Mouse (Mus musculus): Measurements from ENCODE around the gene Kidins220. TPM values are rescaled to one million over a fixed set of nuclear protein-coding genes. Genes with fewer than 3 reads are reported as not detected.
A peak's percentile ranks its signal among the peaks of the same experiment; 100 is the strongest.

Kidins220 gene
- total and polyA plus RNA-seq, 3 experiments, result 41.6 to 68.4 (median 68.4) TPM

GRCm38 (mm10) chr12:25092751-25093211 lies 118.1 kb downstream of the Kidins220 start:
- peak; percentile 48 to 52 for DNase-seq
- 10% methylated on average over 17 of the region's 17 CpGs for WGBS
- Histone ChIP-seq H3K9ac (ENCODE audit: low read depth, low read length) (no peak overlapping the region), H3K27me3 (ENCODE audit: control insufficient read depth, insufficient read depth, low read length) (no peaks in the 10 kb centered on the region), H3K4me1 (ENCODE audit: control insufficient read depth, insufficient read depth, low read length) (no peaks in the 10 kb centered on the region), H3K27ac (no peak overlapping the region; the same call in none of the 2 replicates), H3K36me3 (ENCODE audit: control insufficient read depth, insufficient read depth, low read length) (no peaks in the 10 kb centered on the region), H3K79me2 (replicated peaks; ENCODE audit: control insufficient read depth, insufficient read depth, low read length) (no peaks in the 10 kb centered on the region), H3K4me3 (no peak overlapping the region)
- TF ChIP-seq CTCF (IDR thresholded peaks at IDR 0.05) (no peak), POLR2A (IDR thresholded peaks at IDR 0.05; ENCODE audit: insufficient read depth, low read depth, low read length) (no peak), EP300 (IDR thresholded peaks at IDR 0.05; ENCODE audit: insufficient read depth, low read depth, low read length) (no peak)
- intact Hi-C loops (cut with DNase I), result loop anchor here (1.0 to 10.0 kb wide), 11 partner anchors 68 to 1352 kb away; partner anchors contain the start of gene Rnf144a

GRCm38 (mm10) chr12:25093241-25093774 lies 118.6 kb downstream of the Kidins220 start:
- intact Hi-C loops (cut with DNase I), result loop anchor here (2.0 to 10.0 kb wide), 9 partner anchors 67 to 1351 kb away; partner anchors contain the start of gene Rnf144a
- no peak for DNase-seq
- no peaks in the 10 kb centered on the region for H3K36me3 ChIP-seq (ENCODE audit: control insufficient read depth, insufficient read depth, low read length)
- no peak overlapping the region for H3K4me3 ChIP-seq
- TF ChIP-seq EP300 (IDR thresholded peaks at IDR 0.05; ENCODE audit: insufficient read depth, low read depth, low read length) (no peak), POLR2A (IDR thresholded peaks at IDR 0.05; ENCODE audit: insufficient read depth, low read depth, low read length) (no peak), CTCF (IDR thresholded peaks at IDR 0.05) (no peak)
- peak overlapping the region; percentile 19; the same call in 1 of the 2 replicates for H3K9ac ChIP-seq (ENCODE audit: low read depth, low read length)
- H3K4me1 ChIP-seq (ENCODE audit: control insufficient read depth, insufficient read depth, low read length), result no peaks in the 10 kb centered on the region
- no peaks in the 10 kb centered on the region for H3K79me2 ChIP-seq (replicated peaks; ENCODE audit: control insufficient read depth, insufficient read depth, low read length)
- WGBS, result 64% methylated on average over 11 of the region's 11 CpGs
- H3K27ac ChIP-seq, result no peak overlapping the region; the same call in none of the 2 replicates
- H3K27me3 ChIP-seq (ENCODE audit: control insufficient read depth, insufficient read depth, low read length), result no peaks in the 10 kb centered on the region

- H3K4me3 ChIP-seq, result peak overlapping the region; percentile 77
- H3K79me2 ChIP-seq (replicated peaks; ENCODE audit: control insufficient read depth, insufficient read depth, low read length), result no peaks in the 10 kb centered on the region
- H3K36me3 ChIP-seq (ENCODE audit: control insufficient read depth, insufficient read depth, low read length), result no peaks in the 10 kb centered on the region
- WGBS, result 10% methylated on average over 22 of the region's 22 CpGs
- intact Hi-C loops (cut with DNase I), result loop anchor here (1.0 to 10.0 kb wide), 10 partner anchors 24 to 1350 kb away; partner anchors contain the start of gene Rnf144a
- peak overlapping the region; percentile 67 for H3K9ac ChIP-seq (ENCODE audit: low read depth, low read length)
- DNase-seq, result peak; percentile 45 to 52
- H3K27ac ChIP-seq, result peak overlapping the region; percentile 98
- TF ChIP-seq CTCF (IDR thresholded peaks at IDR 0.05) (peak; percentile 24; the same call in 1 of the 2 replicates), POLR2A (IDR thresholded peaks at IDR 0.05; ENCODE audit: insufficient read depth, low read depth, low read length) (no peak), EP300 (IDR thresholded peaks at IDR 0.05; ENCODE audit: insufficient read depth, low read depth, low read length) (no peak)
- no peaks in the 10 kb centered on the region for H3K4me1 ChIP-seq (ENCODE audit: control insufficient read depth, insufficient read depth, low read length)
- no peaks in the 10 kb centered on the region for H3K27me3 ChIP-seq (ENCODE audit: control insufficient read depth, insufficient read depth, low read length)
Measured at GRCm38 (mm10) chr12:25094621-25095521, 120.1 kb downstream of the Kidins220 start.

GRCm38 (mm10) chr12:25095538-25095937 lies 120.8 kb downstream of the Kidins220 start:
- TF ChIP-seq POLR2A (IDR thresholded peaks at IDR 0.05; ENCODE audit: insufficient read depth, low read depth, low read length), result no peak
- 0 out of 2 replicates have a peak, but pooled peaks have one; percentile 9 for TF ChIP-seq EP300 (IDR thresholded peaks at IDR 0.05; ENCODE audit: insufficient read depth, low read depth, low read length)
- Histone ChIP-seq H3K4me3 (peak overlapping the region; percentile 77), H3K27me3 (ENCODE audit: control insufficient read depth, insufficient read depth, low read length) (no peaks in the 10 kb centered on the region), H3K4me1 (ENCODE audit: control insufficient read depth, insufficient read depth, low read length) (no peaks in the 10 kb centered on the region), H3K27ac (peak overlapping the region; percentile 98), H3K9ac (ENCODE audit: low read depth, low read length) (peak overlapping the region; percentile 67), H3K36me3 (ENCODE audit: control insufficient read depth, insufficient read depth, low read length) (no peaks in the 10 kb centered on the region), H3K79me2 (replicated peaks; ENCODE audit: control insufficient read depth, insufficient read depth, low read length) (no peaks in the 10 kb centered on the region)
- no peak for DNase-seq
- WGBS, result under 1% methylated on average over 19 of the region's 19 CpGs
- intact Hi-C loops (cut with DNase I), result loop anchor here (1.0 to 10.0 kb wide), 5 partner anchors 24 to 1349 kb away; partner anchors contain the start of gene Rnf144a

- under 1% methylated on average over 41 of the region's 41 CpGs for WGBS
- peak overlapping the region; percentile 98 for H3K27ac ChIP-seq
Measured at GRCm38 (mm10) chr12:25095974-25096639, 121.4 kb downstream of the Kidins220 start.

More at GRCm38 (mm10) chr12:25095974-25096639, 121.4 kb downstream of the Kidins220 start:
- intact Hi-C loops (cut with DNase I), result loop anchor here (1.0 to 10.0 kb wide), 5 partner anchors 23 to 1349 kb away; partner anchors contain the start of gene Rnf144a
- no peaks in the 10 kb centered on the region for H3K4me1 ChIP-seq (ENCODE audit: control insufficient read depth, insufficient read depth, low read length)
- DNase-seq, result peak; percentile 97 to 99
- no peaks in the 10 kb centered on the region for H3K27me3 ChIP-seq (ENCODE audit: control insufficient read depth, insufficient read depth, low read length)
- peak overlapping the region; percentile 73 for H3K9ac ChIP-seq (ENCODE audit: low read depth, low read length)
- no peaks in the 10 kb centered on the region for H3K79me2 ChIP-seq (replicated peaks; ENCODE audit: control insufficient read depth, insufficient read depth, low read length)
- peak overlapping the region; percentile 77 for H3K4me3 ChIP-seq
- TF ChIP-seq POLR2A (IDR thresholded peaks at IDR 0.05; ENCODE audit: insufficient read depth, low read depth, low read length) (peak; percentile 95), CTCF (IDR thresholded peaks at IDR 0.05) (peak; percentile 35; the same call in 1 of the 2 replicates), EP300 (IDR thresholded peaks at IDR 0.05; ENCODE audit: insufficient read depth, low read depth, low read length) (no peak; the same call in 1 of the 2 replicates)
- H3K36me3 ChIP-seq (ENCODE audit: control insufficient read depth, insufficient read depth, low read length), result no peaks in the 10 kb centered on the region
